Mouse (Mus musculus): ENCODE measurements at regions not wholly inside any gene's neighbourhood (a gene's known extent, or its start where the extent isn't known, plus 50 kb on each side); places are given as distances from the start of the nearest gene placed in this dataset.

DNA sequence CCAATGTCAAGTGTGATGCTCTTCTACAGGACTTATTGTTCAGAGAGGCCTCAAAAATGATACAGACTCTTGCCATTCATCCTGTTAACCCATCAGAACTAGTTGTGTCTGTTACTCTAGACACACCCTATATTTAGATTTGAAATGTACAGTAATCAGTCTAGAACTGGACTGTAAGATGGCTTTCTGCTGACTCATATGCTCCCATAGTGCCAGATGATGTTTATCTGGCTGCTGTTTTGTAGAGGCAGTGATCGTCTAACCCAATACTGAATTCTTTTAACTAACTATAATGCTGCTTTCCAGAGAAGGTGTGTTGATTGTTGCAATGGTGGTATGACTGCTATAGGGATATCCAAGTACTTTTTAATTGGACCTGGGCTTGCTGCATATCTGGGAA lies 185.9 kb upstream of the Npsr1 start:
- H3K36me3 ChIP-seq (ENCODE audit: insufficient read depth, low read length): no peaks in the 10 kb centered on the region

DNA sequence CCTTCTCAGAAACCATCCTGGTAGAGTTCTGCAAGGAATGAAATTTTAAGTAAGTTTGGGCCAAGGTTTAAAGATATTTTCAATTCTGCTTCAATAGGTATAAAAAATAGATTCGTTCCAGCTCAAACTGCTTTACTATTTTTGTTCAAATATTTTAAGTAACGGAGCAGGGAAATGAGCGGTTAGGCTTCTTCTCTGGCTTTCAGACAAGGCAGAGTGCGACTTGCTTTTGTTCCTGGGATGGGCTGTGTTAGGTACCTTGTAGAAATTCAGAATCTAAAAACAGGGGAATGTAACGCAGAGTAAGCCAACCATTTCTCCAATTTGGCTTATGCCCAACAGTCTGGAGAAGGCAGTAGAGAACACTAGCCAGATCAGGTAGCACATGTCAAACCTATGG lies 180.5 kb upstream of the Npsr1 start:
- Histone ChIP-seq H3K4me3 (ENCODE audit: low read depth, low read length) (no peak overlapping the region), H3K9me3 (ENCODE audit: low read length) (no peaks in the 10 kb centered on the region), H3K36me3 (ENCODE audit: insufficient read depth, low read length) (no peaks in the 10 kb centered on the region), H3K4me2 (ENCODE audit: low read depth, low read length, poor library complexity, severe bottlenecking) (no peak overlapping the region), H3K27me3 (ENCODE audit: insufficient read depth, low read length) (no peaks in the 10 kb centered on the region), H3K27ac (ENCODE audit: low read depth, low read length) (no peak overlapping the region), H3K4me1 (ENCODE audit: insufficient read depth, low read length) (no peaks in the 10 kb centered on the region), H3K9ac (replicated peaks; ENCODE audit: low read length, poor library complexity, severe bottlenecking) (no peak overlapping the region)
- ATAC-seq (ENCODE audit: low FRiP score) (no peak), DNase-seq (ENCODE audit: low spot score) (no peak)
- 83% methylated on average over 5 of the region's 5 CpGs for WGBS
- TF ChIP-seq CTCF (IDR thresholded peaks at IDR 0.05): no peak

More for the DNA sequence above, 185.9 kb upstream of the Npsr1 start:
- Histone ChIP-seq H3K27me3 (ENCODE audit: insufficient read depth, low read length) (no peaks in the 10 kb centered on the region), H3K4me1 (ENCODE audit: insufficient read depth, low read length) (no peaks in the 10 kb centered on the region), H3K9ac (replicated peaks; ENCODE audit: low read length, poor library complexity, severe bottlenecking) (no peak overlapping the region), H3K4me3 (ENCODE audit: low read depth, low read length) (no peak overlapping the region), H3K27ac (ENCODE audit: low read depth, low read length) (no peak overlapping the region), H3K4me2 (ENCODE audit: low read depth, low read length, poor library complexity, severe bottlenecking) (no peak overlapping the region), H3K9me3 (ENCODE audit: low read length) (no peaks in the 10 kb centered on the region)
- WGBS: 100% methylated on average over 1 of the region's 1 CpGs
- no peak for DNase-seq (ENCODE audit: low spot score)
- no peak for TF ChIP-seq CTCF (IDR thresholded peaks at IDR 0.05)
- ATAC-seq (ENCODE audit: low FRiP score): no peak

GRCm38 (mm10) chr9:23919191-23919904 lies 178.4 kb upstream of the Npsr1 start:
- Histone ChIP-seq H3K27ac (ENCODE audit: low read depth, low read length) (no peak overlapping the region), H3K4me1 (ENCODE audit: insufficient read depth, low read length) (no peaks in the 10 kb centered on the region), H3K9me3 (ENCODE audit: low read length) (no peaks in the 10 kb centered on the region), H3K27me3 (ENCODE audit: insufficient read depth, low read length) (no peaks in the 10 kb centered on the region), H3K4me3 (ENCODE audit: low read depth, low read length) (no peak overlapping the region), H3K36me3 (ENCODE audit: insufficient read depth, low read length) (no peaks in the 10 kb centered on the region), H3K4me2 (ENCODE audit: low read depth, low read length, poor library complexity, severe bottlenecking) (no peak overlapping the region), H3K9ac (replicated peaks; ENCODE audit: low read length, poor library complexity, severe bottlenecking) (no peak overlapping the region)
- TF ChIP-seq CTCF (IDR thresholded peaks at IDR 0.05): no peak
- 37% methylated on average over 3 of the region's 3 CpGs for WGBS
- peak; percentile 51 for DNase-seq (ENCODE audit: low spot score)
- no peak for ATAC-seq (ENCODE audit: low FRiP score)

GRCm38 (mm10) chr9:23932185-23932584 lies 165.6 kb upstream of the Npsr1 start:
- H3K9ac ChIP-seq (replicated peaks; ENCODE audit: low read length, poor library complexity, severe bottlenecking): no peak overlapping the region
- TF ChIP-seq CTCF (IDR thresholded peaks at IDR 0.05): no peak
- H3K27me3 ChIP-seq (ENCODE audit: insufficient read depth, low read length): no peaks in the 10 kb centered on the region
- no peaks in the 10 kb centered on the region for H3K9me3 ChIP-seq (ENCODE audit: low read length)
- H3K4me2 ChIP-seq (ENCODE audit: low read depth, low read length, poor library complexity, severe bottlenecking): no peak overlapping the region
- H3K4me1 ChIP-seq (ENCODE audit: insufficient read depth, low read length): 0 out of 2 replicates have a peak, but pooled peaks cover 2% of the 10 kb centered on the region
- peak; percentile 22 for DNase-seq (ENCODE audit: low spot score)
- H3K36me3 ChIP-seq (ENCODE audit: insufficient read depth, low read length): no peaks in the 10 kb centered on the region
- ATAC-seq (ENCODE audit: low FRiP score): no peak; the same call in 1 of the 2 replicates
- H3K4me3 ChIP-seq (ENCODE audit: low read depth, low read length): no peak overlapping the region
- no peak overlapping the region for H3K27ac ChIP-seq (ENCODE audit: low read depth, low read length)

- DNase-seq (ENCODE audit: low spot score): peak; percentile 12
- H3K9ac ChIP-seq (replicated peaks; ENCODE audit: low read length, poor library complexity, severe bottlenecking): no peak overlapping the region
- no peak overlapping the region for H3K27ac ChIP-seq (ENCODE audit: low read depth, low read length)
- no peaks in the 10 kb centered on the region for H3K9me3 ChIP-seq (ENCODE audit: low read length)
- ATAC-seq (ENCODE audit: low FRiP score): no peak
- TF ChIP-seq CTCF (IDR thresholded peaks at IDR 0.05): no peak
- 0 out of 2 replicates have a peak, but pooled peaks cover 2% of the 10 kb centered on the region for H3K4me1 ChIP-seq (ENCODE audit: insufficient read depth, low read length)
- H3K36me3 ChIP-seq (ENCODE audit: insufficient read depth, low read length): no peaks in the 10 kb centered on the region
- no peaks in the 10 kb centered on the region for H3K27me3 ChIP-seq (ENCODE audit: insufficient read depth, low read length)
- H3K4me2 ChIP-seq (ENCODE audit: low read depth, low read length, poor library complexity, severe bottlenecking): no peak overlapping the region
- no peak overlapping the region for H3K4me3 ChIP-seq (ENCODE audit: low read depth, low read length)
- 46% methylated on average over 3 of the region's 3 CpGs for WGBS
Measured at GRCm38 (mm10) chr9:23934282-23934681, 163.5 kb upstream of the Npsr1 start.

DNA sequence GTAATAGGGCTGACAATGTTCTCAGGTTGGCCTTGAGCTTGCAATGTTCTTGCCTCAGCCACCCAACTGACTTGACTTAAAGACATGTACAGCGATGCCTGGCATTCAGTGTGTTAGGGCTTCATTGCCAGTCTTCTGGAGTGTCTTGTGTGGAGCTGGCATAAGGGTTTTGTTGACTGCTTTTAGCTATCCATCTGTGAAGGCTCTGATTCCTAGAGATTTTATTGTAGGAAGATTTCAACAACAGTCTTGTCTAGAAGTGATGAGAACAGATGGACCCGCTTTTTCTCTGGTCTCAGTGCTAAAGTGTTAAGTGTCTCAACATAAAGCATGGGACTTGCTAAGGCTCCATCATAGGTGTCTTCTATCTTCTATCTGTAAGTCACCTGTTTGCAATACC lies 145.3 kb upstream of the Npsr1 start:
- Histone ChIP-seq H3K4me2 (ENCODE audit: low read depth, low read length, poor library complexity, severe bottlenecking) (no peak overlapping the region), H3K27me3 (ENCODE audit: insufficient read depth, low read length) (no peaks in the 10 kb centered on the region), H3K27ac (ENCODE audit: low read depth, low read length) (no peak overlapping the region), H3K9ac (replicated peaks; ENCODE audit: low read length, poor library complexity, severe bottlenecking) (no peak overlapping the region), H3K9me3 (ENCODE audit: low read length) (no peaks in the 10 kb centered on the region), H3K4me1 (ENCODE audit: insufficient read depth, low read length) (no peaks in the 10 kb centered on the region), H3K36me3 (ENCODE audit: insufficient read depth, low read length) (no peaks in the 10 kb centered on the region), H3K4me3 (ENCODE audit: low read depth, low read length) (no peak overlapping the region)
- WGBS: 95% methylated on average over 2 of the region's 2 CpGs
- no peak for TF ChIP-seq CTCF (IDR thresholded peaks at IDR 0.05)
- no peak for ATAC-seq (ENCODE audit: low FRiP score)
- DNase-seq (ENCODE audit: low spot score): no peak

Measured in midbrain, postnatal 0 days (tissue).